Mouse (Mus musculus): Measurements from ENCODE around the gene Asnsd1.
A peak's percentile ranks its signal among the peaks of the same experiment; 100 is the strongest.
"Not testable (repeated sequence)": the region's sequence is repeated elsewhere in the genome, so short reads cannot be mapped to it uniquely, and the experiment has no call there.

Asnsd1 gene

GRCm38 (mm10) chr1:53352327-53353261 lies at the start of gene Asnsd1, which contains the start of the genes Asdurf and Gm28551:
Gene Asnsd1, minus strand, starts transcription at chr1:53352752.
Gene Asdurf, minus strand, starts transcription at chr1:53352619.
Gene Gm28551, minus strand, starts transcription at chr1:53352667.
- DNase-seq (ENCODE audit: low spot score), result peak; percentile 99

GRCm38 (mm10) chr1:53393936-53394760 lies 41.6 kb upstream of the Asnsd1 start:
- DNase-seq (ENCODE audit: low spot score), result not testable (repeated sequence)

DNA sequence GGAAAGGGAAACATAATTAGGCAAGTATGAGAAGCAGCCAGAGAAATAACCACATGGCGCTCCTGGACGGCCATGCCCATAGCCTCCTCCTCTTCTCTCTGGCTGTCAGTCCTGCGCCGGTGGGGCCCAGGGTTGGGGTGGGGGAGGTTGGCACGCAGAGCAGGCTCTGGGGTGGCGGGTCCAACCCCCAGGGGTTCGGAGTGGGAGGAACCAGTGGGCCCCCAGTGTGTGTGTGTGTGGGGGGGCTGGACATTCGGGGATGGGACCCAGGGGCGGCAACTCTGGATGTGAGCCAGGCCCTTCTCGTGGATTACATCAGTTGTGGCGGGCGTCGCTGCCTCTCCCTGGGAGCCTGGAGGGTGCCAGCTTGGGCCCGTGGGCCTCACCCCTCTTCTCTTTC lies 36.2 kb upstream of the Asnsd1 start:
- DNase-seq (ENCODE audit: low spot score), result no peak

DNA sequence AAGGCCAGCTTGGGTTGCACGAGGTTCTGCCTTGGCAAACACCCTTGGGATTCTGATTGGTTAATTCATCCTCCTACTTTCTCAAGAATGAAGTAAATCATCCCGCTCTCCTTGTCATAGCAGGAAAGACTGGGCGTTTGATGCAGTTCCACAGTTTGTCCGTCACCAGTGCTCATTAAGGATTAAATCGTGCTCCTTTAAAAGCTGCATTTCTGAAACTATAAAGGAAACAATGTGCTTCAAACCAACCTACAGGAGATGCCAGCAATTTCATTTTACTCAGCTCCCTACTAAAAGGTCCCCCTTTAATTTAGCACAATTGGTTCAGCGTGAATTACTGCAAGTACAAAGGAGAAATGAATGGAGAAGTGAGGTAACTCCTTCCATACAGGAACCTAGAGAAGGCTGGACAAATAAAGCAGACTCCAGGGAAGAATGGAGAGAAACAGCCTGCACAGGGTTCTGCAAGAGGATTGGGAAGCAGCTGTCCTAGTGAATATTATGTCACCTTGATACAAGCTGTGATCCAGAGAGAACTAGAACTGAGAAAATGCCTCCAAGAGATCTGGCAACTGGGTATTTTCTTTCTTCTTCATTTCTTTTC lies 31.6 kb upstream of the Asnsd1 start:
- no peak for DNase-seq (ENCODE audit: low spot score)

DNA sequence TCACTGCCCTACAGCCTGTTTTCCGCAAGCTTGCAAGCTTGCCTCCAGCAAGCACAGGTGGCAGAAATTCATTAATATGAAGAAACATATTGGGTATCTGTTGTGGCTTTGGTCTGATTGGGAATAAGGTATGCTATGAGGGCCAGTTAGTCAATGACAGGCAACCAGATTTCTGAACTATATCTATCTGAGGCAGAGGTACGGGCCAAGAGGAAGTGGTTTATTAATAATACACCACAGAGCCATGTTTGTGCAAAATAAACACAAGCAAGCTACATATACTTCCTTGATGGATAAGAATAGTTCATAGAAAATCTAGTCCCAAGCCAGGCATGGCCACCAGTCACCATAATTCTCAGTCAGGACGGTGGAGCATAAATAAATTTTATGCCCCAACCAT lies 25.2 kb upstream of the Asnsd1 start:
- DNase-seq (ENCODE audit: low spot score), result no peak

DNA sequence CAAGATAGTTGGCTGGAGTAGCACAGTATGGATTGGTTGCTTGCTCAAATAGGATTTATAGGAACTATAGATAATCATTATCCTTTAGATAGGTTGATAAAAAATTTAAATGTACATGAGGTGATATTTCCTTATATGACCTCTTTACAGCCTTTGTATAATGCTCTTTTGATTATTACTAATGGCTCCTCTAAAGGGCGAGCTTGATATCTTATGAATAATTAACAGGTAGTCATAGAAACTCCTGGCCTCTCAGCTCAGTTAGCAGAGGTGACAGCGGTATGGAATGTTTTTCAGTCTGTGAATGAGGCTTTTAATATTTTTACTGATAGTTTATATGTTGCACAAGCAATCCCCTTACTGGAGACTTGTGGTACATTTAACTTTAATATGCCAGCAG lies 23.4 kb upstream of the Asnsd1 start:
- not testable (repeated sequence) for DNase-seq (ENCODE audit: low spot score)

DNA sequence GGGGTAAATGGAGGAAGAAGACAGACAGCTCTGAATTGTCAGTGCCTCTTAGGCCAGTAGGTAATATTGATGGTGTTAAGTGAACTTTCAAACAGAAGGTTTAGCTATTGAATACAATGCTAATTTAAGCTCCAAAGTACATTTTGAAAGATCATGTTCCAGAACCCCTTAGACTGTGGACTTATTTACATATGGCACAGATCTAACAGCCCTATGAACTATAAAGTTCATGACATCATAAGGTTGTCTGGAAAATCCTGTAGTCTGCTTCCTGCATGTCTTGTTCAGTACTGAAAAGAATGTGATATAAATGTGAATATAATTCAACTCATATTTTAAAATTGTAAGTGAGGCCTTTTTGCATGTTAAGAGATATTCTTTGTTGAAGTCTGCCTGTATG lies 6.4 kb upstream of the Asnsd1 start:
- no peak for DNase-seq (ENCODE audit: low spot score)

- no peak for DNase-seq (ENCODE audit: low spot score)
Measured at GRCm38 (mm10) chr1:53341071-53341470, 11.5 kb downstream of the Asnsd1 start.

- not testable (repeated sequence) for DNase-seq (ENCODE audit: low spot score)
Measured at GRCm38 (mm10) chr1:53337403-53337802, 15.1 kb downstream of the Asnsd1 start.

DNA sequence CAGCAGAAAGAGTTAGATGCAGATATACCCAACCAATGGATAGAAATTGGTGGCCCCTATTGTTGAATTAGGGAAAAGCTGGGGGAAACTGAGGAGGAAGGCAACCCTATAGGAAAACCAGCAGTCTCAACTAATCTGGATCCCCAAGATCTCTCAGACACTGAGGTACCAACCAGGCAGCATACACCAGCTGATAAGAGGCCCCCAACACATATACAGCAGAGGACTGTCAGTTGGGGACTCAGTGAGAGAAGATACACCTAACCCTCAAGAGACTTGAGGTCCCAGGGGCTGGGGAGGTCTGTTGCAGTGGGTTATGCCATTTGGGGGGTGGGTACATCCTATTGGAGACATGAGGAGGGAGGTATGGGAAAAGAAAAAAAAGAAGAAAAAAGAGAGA lies 17.1 kb downstream of the Asnsd1 start:
- no peak for DNase-seq (ENCODE audit: low spot score)

- not testable (repeated sequence) for DNase-seq (ENCODE audit: low spot score)
Measured at GRCm38 (mm10) chr1:53333527-53333926, 19.0 kb downstream of the Asnsd1 start.

GRCm38 (mm10) chr1:53324827-53325494 lies 27.6 kb downstream of the Asnsd1 start:
- DNase-seq (ENCODE audit: low spot score), result no peak

DNA sequence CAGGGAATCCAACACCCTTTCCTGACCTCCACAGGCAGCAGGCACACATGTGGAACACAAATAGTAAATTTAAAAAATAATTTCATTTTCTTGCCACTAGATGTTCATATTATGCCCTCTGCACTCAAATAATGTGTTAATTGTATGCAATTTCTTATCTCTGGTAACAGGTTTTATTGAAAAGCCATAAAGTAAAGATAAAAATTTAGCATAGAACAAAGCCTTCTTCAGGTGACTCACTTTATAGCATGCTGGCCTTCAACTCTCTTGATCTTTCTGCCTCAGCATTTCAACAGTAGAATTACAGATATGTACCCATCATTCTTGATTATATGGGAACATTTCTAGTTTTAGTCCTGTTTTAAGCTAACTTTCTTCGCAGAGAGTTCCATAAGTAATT lies 28.3 kb downstream of the Asnsd1 start:
- DNase-seq (ENCODE audit: low spot score), result no peak

- DNase-seq (ENCODE audit: low spot score), result no peak
Measured at GRCm38 (mm10) chr1:53323254-53323653, 29.3 kb downstream of the Asnsd1 start.

- DNase-seq (ENCODE audit: low spot score), result no peak
Measured at GRCm38 (mm10) chr1:53321662-53322344, 30.7 kb downstream of the Asnsd1 start.

DNA sequence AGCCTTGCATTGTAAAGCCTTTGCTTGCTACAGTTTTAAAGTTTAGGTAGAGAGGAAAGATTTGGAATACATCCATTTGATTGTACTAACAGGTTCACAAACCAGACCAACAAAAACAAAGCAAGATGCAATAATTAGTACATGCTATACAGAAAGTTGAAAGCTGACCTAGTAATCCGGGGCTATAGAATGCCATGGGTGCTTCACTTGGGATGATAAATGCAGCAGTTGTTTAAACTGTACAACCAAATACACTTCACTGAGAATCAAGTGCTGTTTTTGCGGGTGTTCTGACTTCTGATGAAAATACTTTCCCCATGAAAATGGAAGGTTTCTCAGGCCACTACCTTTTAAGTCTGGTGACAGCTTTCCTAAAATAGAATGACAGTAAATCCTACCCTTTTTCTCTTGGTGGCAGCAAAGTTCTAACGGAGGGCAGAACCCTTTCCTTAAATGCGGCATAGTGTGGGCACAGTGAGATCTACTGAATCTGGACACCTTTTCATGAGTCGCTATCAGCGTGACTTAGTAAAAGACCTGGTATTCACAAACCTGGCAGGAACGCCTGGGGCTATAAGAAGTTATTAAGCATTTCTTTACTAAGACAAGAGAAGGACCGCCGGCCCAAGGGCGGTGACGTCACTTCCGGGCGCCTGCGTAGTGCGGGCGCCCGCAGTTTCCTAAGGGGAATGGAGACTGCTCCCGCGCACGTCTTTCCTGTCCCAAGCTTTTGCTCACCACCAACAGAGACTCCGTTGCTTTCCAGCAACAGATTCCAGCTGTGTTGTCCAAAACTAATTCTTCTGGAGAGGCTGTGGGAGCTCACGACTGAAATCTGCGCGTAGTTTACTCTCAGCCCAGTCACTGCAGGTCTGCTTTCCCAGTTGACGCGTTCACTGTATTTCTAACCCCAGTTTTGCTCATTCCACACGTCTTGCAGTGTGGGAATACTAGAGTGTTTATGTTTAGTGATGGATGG lies 39.3 kb downstream of the Asnsd1 start, which contains the start of gene Osgepl1:
Osgepl1 (plus strand) TSS at position 636 of the 979 bp plus-strand sequence.
- peak; percentile 74 for DNase-seq (ENCODE audit: low spot score)

- DNase-seq (ENCODE audit: low spot score), result no peak
Measured at GRCm38 (mm10) chr1:53300506-53300905, 52.0 kb downstream of the Asnsd1 start.

GRCm38 (mm10) chr1:53296581-53297383 lies 55.8 kb downstream of the Asnsd1 start, which contains the start of the genes Pms1, Ormdl1 and Gm28778:
Gene Pms1, minus strand, starts transcription at chr1:53297018.
Gene Ormdl1, plus strand, starts transcription at chr1:53297095.
Gene Gm28778, plus strand, starts transcription at chr1:53297111.
- peak; percentile 89 for DNase-seq (ENCODE audit: low spot score)
